Mouse (Mus musculus) urinary bladder, postnatal 14 days (tissue): ENCODE measurements around the gene Ttn.

Experiments
- DNase-seq: peaks from one replicate; pipeline ENCODE4 v3.0.0; 2021; ENCODE audit warnings: low spot score

Gene Ttn

GRCm38 (mm10) chr2:76705655-76706054 is 276.7 kb downstream of the Ttn start:
- no peak for DNase-seq

DNA sequence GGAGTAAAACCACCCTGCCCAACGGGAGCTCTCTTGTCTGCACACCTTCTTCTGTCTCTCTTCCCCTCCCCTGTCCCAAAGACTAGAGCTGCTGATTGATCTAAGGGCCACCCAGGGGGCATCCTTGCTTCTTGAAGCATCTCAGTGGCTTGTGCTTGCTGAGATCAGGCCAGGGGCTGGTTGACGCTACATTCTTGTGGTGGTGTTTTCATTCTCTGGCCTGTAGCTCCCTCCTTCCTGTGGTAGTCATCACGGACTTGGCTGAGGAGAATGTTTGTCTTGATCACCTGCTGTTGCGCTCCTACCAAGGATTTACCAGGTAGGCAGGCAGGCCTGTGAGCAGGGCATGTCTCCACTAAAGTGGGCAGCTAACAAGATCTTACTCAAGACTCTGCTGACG is 279.6 kb downstream of the Ttn start:
- no peak for DNase-seq

DNA sequence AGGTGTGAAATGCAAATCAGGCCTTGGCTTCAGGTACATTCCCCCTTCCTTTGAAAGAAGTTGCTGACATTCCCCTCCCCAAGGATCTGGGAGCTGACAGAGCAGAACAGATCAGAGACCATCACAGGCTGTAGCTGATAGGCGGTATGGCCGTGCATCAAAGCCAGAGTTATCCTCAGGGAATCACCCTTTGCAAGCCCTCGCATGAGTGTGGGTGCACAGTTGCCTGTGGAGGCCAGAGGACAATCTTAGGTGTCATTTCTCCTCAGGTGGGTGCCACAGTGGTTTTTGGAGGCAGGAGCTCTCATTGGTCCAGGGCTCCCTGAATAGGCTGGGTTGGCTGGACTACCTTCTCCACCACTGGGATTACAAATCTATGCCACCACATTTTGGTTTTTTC is 280.2 kb downstream of the Ttn start:
- no peak for DNase-seq

GRCm38 (mm10) chr2:76695290-76695689 is 287.1 kb downstream of the Ttn start:
- DNase-seq, result no peak

DNA sequence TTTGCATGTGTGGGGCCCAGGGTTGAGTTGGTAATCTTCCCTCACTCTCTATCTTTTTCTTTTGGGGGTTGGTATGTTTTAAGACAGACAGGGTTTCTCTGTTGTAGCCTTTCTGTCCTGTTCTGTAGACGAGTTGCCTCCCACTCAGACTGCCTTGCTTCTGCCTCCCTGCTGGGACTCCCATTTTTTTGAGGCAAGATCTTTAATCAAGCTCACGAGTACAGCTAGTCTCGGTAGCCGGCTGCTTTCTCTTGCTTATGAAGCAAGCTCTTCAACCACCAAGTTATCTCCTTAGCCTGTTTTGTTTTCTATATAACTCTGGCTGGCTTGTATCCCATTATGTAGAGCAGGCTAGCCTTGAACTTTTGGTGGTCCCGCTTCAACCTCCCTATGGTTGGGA is 288.6 kb downstream of the Ttn start:
- DNase-seq, result no peak

DNA sequence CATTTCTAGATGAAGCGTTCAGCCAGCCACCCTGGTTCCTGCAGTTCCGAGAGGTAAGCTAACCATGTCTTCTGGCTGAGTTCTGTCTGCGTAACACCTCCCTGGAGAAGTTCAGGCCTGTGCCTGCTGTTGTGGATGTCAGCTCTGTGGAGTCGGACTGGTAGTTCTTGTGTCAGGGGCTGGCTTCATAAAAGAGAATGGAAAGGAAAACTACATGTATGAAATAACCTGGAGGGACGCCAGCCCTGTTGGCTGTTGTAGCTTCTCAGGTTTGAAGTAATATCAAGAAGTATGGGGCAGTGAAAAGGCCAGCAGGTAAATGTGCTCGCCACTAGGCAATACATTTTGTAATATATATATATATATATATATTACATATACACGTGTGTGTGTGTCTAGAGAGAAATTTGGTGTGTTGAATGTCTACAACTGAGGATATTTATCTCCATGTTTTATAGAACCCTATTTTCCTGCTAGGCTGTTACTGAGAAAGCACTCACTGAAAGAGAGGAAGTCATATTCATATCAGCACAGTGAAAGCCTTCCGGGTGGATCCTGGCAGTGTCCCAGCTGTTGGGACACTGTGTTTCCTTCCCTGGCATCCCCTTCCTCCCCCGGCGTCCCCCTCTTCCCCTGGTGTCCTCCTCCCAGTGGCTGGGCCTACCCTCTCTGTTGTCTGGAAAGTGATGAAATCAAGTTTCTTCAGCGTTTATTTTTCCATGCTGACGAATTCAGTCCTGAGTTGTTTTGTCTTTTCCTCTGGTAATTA is 291.7 kb downstream of the Ttn start:
- DNase-seq, result peak; percentile 37

DNA sequence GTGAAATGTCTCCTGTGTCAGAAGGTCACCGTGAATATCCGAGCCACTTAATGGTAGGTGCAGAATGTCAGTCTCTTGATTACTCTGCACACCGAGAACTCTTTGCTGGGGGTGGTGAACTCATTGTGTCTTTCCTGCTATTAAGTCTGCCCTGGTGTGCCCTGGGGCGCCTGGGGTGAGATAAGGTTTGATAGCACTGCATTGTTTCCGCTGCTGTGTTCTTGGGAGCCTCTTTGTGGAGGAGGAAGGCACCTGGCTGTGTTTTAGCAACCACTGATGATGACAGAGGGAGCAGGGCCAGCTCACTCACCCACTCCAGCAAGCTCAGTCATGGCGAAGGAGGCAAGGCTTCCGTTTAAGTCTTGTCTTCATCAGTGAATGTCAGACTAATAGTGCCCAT is 294.2 kb downstream of the Ttn start:
- no peak for DNase-seq

GRCm38 (mm10) chr2:76687608-76688007 is 294.7 kb downstream of the Ttn start:
- no peak for DNase-seq

GRCm38 (mm10) chr2:76686986-76687385 is 295.4 kb downstream of the Ttn start:
- DNase-seq, result no peak

DNA sequence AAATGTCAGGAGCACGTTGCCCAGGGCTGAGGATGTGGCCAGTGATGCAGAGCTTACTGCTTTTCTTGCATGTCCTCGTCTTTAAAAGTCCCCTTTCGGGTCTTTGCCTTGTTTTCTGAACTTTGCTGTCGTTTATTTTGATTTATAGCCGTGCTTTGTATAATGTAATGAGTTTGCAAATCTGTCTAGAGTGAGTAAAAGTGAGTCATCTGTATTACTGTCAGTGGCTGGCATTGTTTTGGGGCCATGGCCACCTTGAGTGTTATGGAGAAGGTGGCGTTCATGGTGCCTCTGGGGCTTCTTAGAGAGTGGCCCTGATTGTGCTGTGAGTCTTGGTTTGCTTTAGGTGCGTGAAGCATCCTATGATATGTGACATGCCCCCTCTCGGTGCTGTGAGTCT is 300.0 kb downstream of the Ttn start:
- DNase-seq, result no peak

GRCm38 (mm10) chr2:76676401-76677226 is 305.7 kb downstream of the Ttn start:
- no peak for DNase-seq

GRCm38 (mm10) chr2:76675949-76676348 is 306.4 kb downstream of the Ttn start:
- no peak for DNase-seq

DNA sequence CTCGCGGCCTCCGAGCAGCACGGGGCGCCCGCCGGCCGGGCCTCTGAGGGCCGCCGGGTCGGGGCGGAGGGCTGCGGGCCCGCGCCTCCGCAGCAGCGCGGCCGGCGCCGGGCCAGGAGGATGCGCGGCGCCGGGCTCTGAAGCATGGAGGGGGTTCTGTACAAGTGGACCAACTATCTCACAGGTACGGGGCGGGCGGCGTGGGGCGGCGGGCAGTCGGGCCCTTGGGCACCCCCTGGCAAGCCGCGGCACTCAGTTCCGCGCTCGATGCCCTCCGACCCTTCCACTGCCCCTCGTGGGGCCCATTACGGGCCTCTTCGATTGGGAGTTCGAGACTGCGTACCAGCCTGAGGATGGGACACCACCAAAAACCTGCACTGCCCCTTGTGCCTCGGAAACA is 306.9 kb downstream of the Ttn start:
- DNase-seq, result no peak

GRCm38 (mm10) chr2:76674725-76675427 is 307.5 kb downstream of the Ttn start, which contains the start of gene Plekha3:
Plekha3 (plus strand) TSS chr2:76675281.
- peak; percentile 84 for DNase-seq

DNA sequence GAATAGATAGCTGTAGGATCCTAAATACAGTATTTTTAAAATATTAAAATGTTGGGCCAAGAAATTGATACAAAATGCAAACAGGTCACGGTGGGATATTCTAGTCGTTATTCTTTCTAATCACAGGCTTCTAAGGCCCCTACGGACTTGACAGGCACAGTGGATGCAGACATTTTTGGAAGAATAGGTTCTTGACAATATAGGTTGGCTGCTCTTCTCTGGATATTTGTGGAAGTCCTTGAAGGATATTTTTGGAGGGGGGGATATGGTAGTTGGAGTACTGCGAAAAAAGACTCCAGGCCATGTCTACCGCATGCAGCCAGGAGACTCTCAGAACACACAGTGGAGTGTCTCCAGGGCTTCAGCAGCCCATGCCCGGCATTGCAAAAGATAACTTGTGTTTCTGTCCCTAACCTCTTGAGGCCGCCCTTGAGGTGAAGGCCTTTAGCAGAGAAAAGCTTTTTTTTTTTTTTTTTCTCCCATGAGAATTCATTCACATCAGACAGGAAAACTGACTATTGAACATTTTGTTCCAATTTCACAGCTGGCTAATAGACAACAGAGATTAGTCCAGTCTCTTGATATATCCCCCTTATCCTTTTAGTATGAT is 308.8 kb downstream of the Ttn start:
- peak; percentile 65 for DNase-seq

DNA sequence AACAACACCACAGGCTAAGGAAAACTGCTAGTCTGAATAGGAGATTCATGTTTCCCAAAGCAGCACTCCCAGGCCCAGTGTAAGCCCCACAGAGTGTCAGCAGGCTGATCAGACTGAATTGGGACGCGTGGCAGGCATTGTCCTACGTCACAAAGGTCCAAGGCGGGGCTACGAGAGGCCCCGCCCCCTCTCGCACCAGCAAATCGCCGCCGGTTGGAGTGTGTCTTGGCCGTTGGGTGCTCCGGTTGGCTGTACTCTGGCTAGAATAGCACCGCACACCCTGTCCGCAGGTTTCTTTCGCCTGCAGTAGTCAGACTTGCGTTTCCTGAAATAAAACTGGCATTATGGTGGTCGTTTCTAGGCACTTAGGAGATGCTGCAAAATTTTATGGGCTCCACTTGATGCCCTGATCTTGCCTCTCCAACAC is 309.4 kb downstream of the Ttn start, which contains the start of gene Fkbp7:
Gene Fkbp7 (minus strand): TSS at position 151 of the 427 bp plus-strand sequence.
- DNase-seq, result peak; percentile 87

GRCm38 (mm10) chr2:76672134-76672745 is 310.1 kb downstream of the Ttn start:
- no peak for DNase-seq

DNA sequence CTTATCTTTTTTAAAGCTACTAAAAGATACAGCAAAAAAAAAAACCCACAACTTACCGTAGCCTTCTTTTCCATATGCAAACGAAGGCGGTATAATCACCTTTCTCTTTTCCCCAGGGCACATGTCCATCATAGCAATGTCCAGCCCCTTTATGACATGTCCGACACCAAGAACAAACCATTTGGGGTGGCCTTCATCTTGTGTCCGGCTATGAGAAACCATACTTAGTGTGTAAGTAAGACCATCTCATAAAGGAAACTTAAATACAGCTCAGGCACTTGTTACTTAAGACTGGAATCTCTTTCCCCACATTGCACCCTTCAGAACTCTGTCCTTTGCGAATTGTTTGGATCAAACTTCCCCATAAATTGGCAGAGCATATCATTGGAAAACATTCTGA is 310.7 kb downstream of the Ttn start:
- DNase-seq, result no peak

GRCm38 (mm10) chr2:76667200-76667599 is 315.1 kb downstream of the Ttn start:
- DNase-seq, result no peak

GRCm38 (mm10) chr2:76665531-76665930 is 316.8 kb downstream of the Ttn start:
- no peak for DNase-seq

DNA sequence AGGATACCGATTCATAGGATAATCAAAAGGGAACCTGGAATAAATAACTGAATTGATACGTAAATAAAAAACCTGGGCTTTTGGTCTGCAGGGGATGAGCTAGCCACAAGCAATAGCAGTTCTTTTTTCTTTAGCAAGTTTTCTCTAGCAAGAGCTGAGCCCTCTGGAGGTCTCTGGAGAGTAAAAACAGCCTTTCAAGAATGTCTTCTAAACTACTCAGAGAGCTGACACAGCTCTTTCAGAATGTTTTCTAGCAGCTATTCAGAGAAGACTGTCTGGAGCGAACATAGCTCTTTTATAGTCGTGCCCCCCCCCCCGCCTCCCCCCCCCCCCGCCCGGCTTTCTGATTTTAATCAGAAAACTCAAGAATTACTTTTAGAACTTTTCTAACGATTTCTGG is 322.9 kb downstream of the Ttn start:
- DNase-seq, result no peak

GRCm38 (mm10) chr2:76658551-76658950 is 323.8 kb downstream of the Ttn start:
- DNase-seq, result no peak
